8 mouse cellular contexts compared by ENCODE assay signal in the genomic region with DNA sequence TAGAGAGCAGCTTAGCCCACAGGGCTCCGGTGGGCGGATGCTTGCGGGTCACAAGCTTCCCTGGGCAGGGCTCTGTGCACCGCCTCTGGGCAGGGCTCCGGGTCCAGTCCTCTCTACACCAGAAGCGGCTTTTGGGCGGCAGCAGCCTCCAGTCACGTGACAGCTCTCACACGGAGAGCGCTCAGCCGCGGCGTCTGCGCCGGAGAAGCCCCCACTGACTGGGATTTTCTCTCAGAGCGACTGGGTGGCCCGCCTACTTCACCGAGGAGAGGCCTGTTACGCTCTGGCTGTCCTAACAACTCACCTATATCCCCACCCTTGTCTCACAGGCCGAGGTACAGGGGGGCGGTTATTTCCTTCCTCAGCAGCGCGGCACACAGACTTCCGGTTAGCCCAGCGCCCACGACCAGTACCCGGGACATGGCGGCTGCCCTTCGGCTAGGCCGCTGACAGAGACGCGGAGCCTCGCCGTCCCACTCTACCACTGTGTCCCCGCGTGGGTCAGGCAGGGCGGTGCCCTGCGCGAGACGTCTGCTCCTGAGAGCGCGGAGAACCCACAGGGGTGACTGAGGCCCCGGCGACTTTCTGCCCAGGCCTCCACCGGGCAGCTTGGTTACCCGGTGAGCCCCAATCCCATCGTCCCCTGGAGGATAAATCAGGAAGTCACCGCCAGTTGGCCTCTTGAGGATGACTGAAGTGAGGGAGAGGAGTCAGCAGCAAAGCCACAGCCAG. TPM values are rescaled to one million over a fixed set of nuclear protein-coding genes. Genes with fewer than 3 reads are reported as not detected.
A peak's percentile ranks its signal among the peaks of the same experiment; 100 is the strongest.
DNase-seq lines count a peak whose midpoint lies in the region; TF ChIP-seq lines count a peak whose summit lies in the region.

Gene Rnls (minus strand): TSS at position 645 of the 732 bp plus-strand sequence.

- intact Hi-C loops in left cerebral cortex, adult 2 months (cut with DNase I): loop anchor here (10.0 kb wide), 2 partner anchors 193 to 393 kb away; partner anchors contain the start of gene Lipo1

- peak; percentile 40 for TF ChIP-seq CTCF in left cerebral cortex, adult 2 months (IDR thresholded peaks at IDR 0.05)

- under 1% methylated on average over 47 of the region's 48 CpGs for WGBS in macrophage (ENCODE audit: missing documents)

- H3K4me3 ChIP-seq in left cerebral cortex, adult 2 months: peak within 1 kb of the TSS; percentile 73
- H3K4me3 ChIP-seq in macrophage (ENCODE audit: inconsistent target): peak within 1 kb of the TSS; percentile 43

- peaks cover 17% of the 10 kb centered on the region for H3K79me2 ChIP-seq in macrophage (ENCODE audit: inconsistent target)

- peak within 1 kb of the TSS; percentile 92 for H3K27ac ChIP-seq in left cerebral cortex, adult 2 months
- H3K27ac ChIP-seq in macrophage: peak within 1 kb of the TSS; percentile 69

- no peaks in the 10 kb centered on the region for H3K36me3 ChIP-seq in macrophage (ENCODE audit: inconsistent target)

- peak; percentile 74 to 76 for DNase-seq in adrenal gland, adult 18-20 months (ENCODE audit: low spot score in 2 of 2)
- peak; percentile 90 for DNase-seq in embryo, embryonic 10.5 days (ENCODE audit: low spot score)
- DNase-seq in gastrocnemius, postnatal 10 days: peak; percentile 77
- peak; percentile 53 for DNase-seq in hindlimb bud, embryonic 11.5 days (ENCODE audit: extremely low spot score, low read depth, low spot score)
- peak; percentile 76 to 84 for DNase-seq in left cerebral cortex, adult 2 months (ENCODE audit: extremely low spot score in 1 of 2, low spot score in 2 of 2)
- peak; percentile 74 for DNase-seq in retina, postnatal 7 days (ENCODE audit: low read depth, low spot score)
- DNase-seq in urinary bladder, adult 18-20 months (ENCODE audit: low spot score in 2 of 2): peak; percentile 79 to 83

RNA-seq across cellular contexts. Expression of gene Rnls, which starts in this region (rescaled TPM):
- total RNA-seq in adrenal gland, adult 18-20 months (2021): 1 to 10 TPM; 3.4 to 4.3 TPM
- 1 to 10 TPM; 5.4 to 6.7 TPM for total RNA-seq in gastrocnemius, postnatal 10 days (2021)
- total RNA-seq in left cerebral cortex, adult 2 months (2021): 1 to 10 TPM; 1.3 to 1.6 TPM
- total RNA-seq in macrophage (2018; cell fraction: chromatin; rRNA removed): 1 to 10 TPM; 1.0 to 5.1 (median 2.7) TPM
- 1 to 10 TPM; 1.5 to 4.0 (median 2.9) TPM for total RNA-seq in macrophage (2018; cell fraction: cytosol; rRNA removed)
- 1 to 10 TPM; 1.3 to 5.1 (median 2.9) TPM for total RNA-seq in macrophage (2018; cell fraction: nucleus; rRNA removed)
- 2.7 to 3.4 TPM (median 3.1 TPM) in 3 replicates for polyA plus RNA-seq in macrophage (2018)

Comparison
In these comparisons a context has a peak if more than half of its experiments do, and no peak if none do; other contexts are left out.
1. Peak in every context shown above with its lines: DNase-seq, H3K4me3 ChIP-seq and H3K27ac ChIP-seq.